Mouse (Mus musculus): ENCODE measurements around the gene Traf1. TPM values are rescaled to one million over a fixed set of nuclear protein-coding genes. Genes with fewer than 3 reads are reported as not detected.

Gene Traf1
- 5.6 and 7.4 TPM in 2 replicates for polyA plus RNA-seq (2015; fragmentation: Nextera tagmentation; extraction: Ambion mirVana)

GRCm38 (mm10) chr2:34961481-34962036 lies at the start of gene Traf1:
Gene Traf1 (minus strand): TSS chr2:34961772.

GRCm38 (mm10) chr2:34913218-34914068 lies 48.1 kb downstream of the Traf1 start, which contains the start of gene Phf19:
Gene Phf19 (minus strand): TSS chr2:34914026.

Other genes with a start within 250 kb of the Traf1 start
- 74.2 and 77.6 TPM in 2 replicates for gene Gapvd1, start 206.5 kb downstream of the Traf1 start, polyA plus RNA-seq (2015; fragmentation: Nextera tagmentation; extraction: Ambion mirVana)
- 357 TPM in 2 replicates for gene Hspa5, start 189.8 kb downstream of the Traf1 start, polyA plus RNA-seq (2015; fragmentation: Nextera tagmentation; extraction: Ambion mirVana)
- 26.7 and 27.6 TPM in 2 replicates for gene Rabepk, start 161.9 kb downstream of the Traf1 start, polyA plus RNA-seq (2015; fragmentation: Nextera tagmentation; extraction: Ambion mirVana)
- 104 and 106 TPM in 2 replicates for gene Fbxw2, start 135.5 kb downstream of the Traf1 start, polyA plus RNA-seq (2015; fragmentation: Nextera tagmentation; extraction: Ambion mirVana)
- not detected in 2 replicates for gene Gm34653, start 128.8 kb downstream of the Traf1 start, polyA plus RNA-seq (2015; fragmentation: Nextera tagmentation; extraction: Ambion mirVana)
- 0.45 and 0.71 TPM in 2 replicates for gene Cutal, start 87.4 kb downstream of the Traf1 start, polyA plus RNA-seq (2015; fragmentation: Nextera tagmentation; extraction: Ambion mirVana)
- gene Psmd5, start 86.8 kb downstream of the Traf1 start, polyA plus RNA-seq (2015; fragmentation: Nextera tagmentation; extraction: Ambion mirVana): 71.6 and 77.1 TPM in 2 replicates
- gene Phf19, start 47.7 kb downstream of the Traf1 start, polyA plus RNA-seq (2015; fragmentation: Nextera tagmentation; extraction: Ambion mirVana): 2.0 and 2.2 TPM in 2 replicates
- gene Hc, start 99.7 kb upstream of the Traf1 start, polyA plus RNA-seq (2015; fragmentation: Nextera tagmentation; extraction: Ambion mirVana): 0.57 and 1.3 TPM in 2 replicates
- 0.23 and 0.28 TPM in 2 replicates for gene AI182371, start 139.8 kb upstream of the Traf1 start, polyA plus RNA-seq (2015; fragmentation: Nextera tagmentation; extraction: Ambion mirVana)
- 8.5 and 9.3 TPM in 2 replicates for gene Cntrl, start 147.7 kb upstream of the Traf1 start, polyA plus RNA-seq (2015; fragmentation: Nextera tagmentation; extraction: Ambion mirVana)
- 453 and 536 TPM in 2 replicates for gene Rab14, start 239.3 kb upstream of the Traf1 start, polyA plus RNA-seq (2015; fragmentation: Nextera tagmentation; extraction: Ambion mirVana)

Data from neural tube, postnatal 0 days (tissue).